Mouse (Mus musculus): ENCODE data around the gene Acot7. TPM values are rescaled to one million over a fixed set of nuclear protein-coding genes. Genes with fewer than 3 reads are reported as not detected.

The Acot7 gene
- polyA plus RNA-seq (2015; fragmentation: Illumina TruSeq; extraction: RNeasy Lipid Tissue Mini Kit (QIAGEN cat#74804); ENCODE audit: insufficient read depth, low replicate concordance) = 10.9 TPM

GRCm38 (mm10) chr4:152177537-152178343, at the start of gene Acot7:
Acot7 (plus strand) TSS chr4:152178134.

GRCm38 (mm10) chr4:152151966-152152544, 25.9 kb upstream of the Acot7 start, which contains the start of gene Espn:
Espn (minus strand) TSS chr4:152152371.

DNA sequence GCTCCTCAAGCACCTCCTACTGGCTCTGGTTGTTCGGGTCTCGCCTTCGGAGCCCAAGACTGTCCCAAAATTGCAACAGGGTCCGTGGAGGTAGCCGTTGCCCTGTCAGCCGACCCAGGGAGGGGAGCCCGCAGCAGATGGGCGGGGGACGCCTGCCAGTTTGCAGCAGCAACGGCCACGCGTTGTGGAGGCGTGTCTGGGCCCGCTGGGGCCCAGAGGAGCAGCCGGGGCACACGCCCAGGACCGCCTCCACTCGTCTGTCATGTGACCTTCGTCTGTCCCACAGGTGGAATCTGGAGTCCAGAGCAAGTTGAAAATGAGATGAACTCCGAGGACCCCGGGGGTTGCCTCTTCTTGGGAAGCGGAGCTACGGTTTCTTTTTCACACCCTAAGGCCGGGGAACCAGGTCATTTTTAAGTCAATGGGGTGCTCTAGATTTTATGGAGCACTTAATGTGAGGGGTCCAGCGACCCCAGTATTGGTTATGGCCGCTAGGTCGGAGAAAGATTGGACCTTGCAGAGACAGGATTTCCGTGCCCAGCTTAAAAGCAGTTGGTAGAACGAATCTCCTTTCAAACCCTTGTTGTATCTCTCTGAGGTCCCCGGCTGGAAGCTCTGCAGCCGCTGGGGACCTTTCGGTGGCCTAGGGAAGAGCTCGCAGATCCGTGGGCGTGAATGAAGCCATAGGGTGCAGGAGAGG, 19.2 kb upstream of the Acot7 start, which contains the start of gene Hes2:
Hes2 (plus strand) TSS at position 283 of the 700 bp plus-strand sequence.

GRCm38 (mm10) chr4:152273621-152274236, 95.8 kb downstream of the Acot7 start, which contains the start of gene Gpr153:
Gpr153 (plus strand) TSS chr4:152274232.

GRCm38 (mm10) chr4:152291562-152291961, 113.6 kb downstream of the Acot7 start, which contains the start of gene Hes3:
Hes3 (minus strand) TSS chr4:152291662.

DNA sequence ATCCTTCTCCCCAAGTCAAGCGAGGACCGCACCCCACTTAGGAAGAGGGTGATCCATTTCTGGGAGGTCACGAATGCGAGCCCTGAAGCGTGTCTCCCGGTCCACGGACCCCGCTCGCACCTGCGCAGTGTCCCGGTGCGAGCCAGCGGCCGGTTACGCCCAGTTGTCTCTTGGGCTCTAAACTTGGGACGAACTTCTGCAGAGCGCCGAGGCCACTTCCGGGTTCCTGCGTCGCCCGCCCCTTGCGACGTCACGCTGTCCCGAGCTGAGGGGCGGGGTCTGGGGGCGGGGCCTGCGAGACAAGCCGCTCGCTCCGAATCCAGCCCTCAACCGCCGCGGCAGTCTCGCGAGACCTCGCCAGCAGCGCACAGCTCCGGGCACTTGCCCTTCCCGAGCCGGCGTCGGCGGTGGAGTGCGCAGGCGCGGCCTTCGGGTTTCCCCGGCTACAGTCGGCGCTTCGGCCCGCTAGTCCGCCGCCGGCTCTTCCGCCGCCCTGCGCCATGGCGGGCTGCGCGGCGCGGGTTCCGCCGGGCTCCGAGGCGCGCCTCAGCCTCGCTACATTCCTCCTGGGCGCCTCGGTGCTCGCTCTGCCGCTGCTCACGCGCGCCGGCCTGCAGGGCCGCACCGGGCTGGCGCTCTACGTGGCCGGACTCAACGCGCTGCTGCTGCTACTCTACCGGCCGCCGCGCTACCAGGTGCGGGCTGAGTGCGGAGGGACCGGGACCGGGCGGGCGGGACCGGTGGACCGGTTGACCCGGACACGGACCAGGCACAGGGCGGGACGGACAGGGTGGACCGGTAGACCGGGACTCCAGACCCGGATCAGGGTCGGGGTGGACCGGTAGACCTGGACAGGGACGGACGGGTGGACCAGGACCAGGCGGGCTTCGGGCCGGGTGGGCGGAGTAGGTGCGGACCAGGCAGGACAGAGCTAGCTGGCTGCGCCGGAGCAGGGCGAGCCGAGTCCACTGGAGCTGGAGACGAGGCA, 119.2 kb downstream of the Acot7 start, which contains the start of gene Icmt:
Icmt (plus strand) TSS at position 354 of the 988 bp plus-strand sequence.

GRCm38 (mm10) chr4:152318517-152319234, 140.7 kb downstream of the Acot7 start, which contains the start of gene Rnf207:
Rnf207 (minus strand) TSS chr4:152318993.

Other genes starting within 250 kb of the Acot7 start
- 55.6 TPM for gene Dnajc11, start 244.4 kb upstream of the Acot7 start, polyA plus RNA-seq (2015; fragmentation: Illumina TruSeq; extraction: RNeasy Lipid Tissue Mini Kit (QIAGEN cat#74804); ENCODE audit: insufficient read depth, low replicate concordance)
- gene Thap3, start 189.1 kb upstream of the Acot7 start, polyA plus RNA-seq (2015; fragmentation: Illumina TruSeq; extraction: RNeasy Lipid Tissue Mini Kit (QIAGEN cat#74804); ENCODE audit: insufficient read depth, low replicate concordance) = 7.9 TPM
- 6.4 TPM for gene Phf13, start 181.9 kb upstream of the Acot7 start, polyA plus RNA-seq (2015; fragmentation: Illumina TruSeq; extraction: RNeasy Lipid Tissue Mini Kit (QIAGEN cat#74804); ENCODE audit: insufficient read depth, low replicate concordance)
- gene Klhl21, start 169.3 kb upstream of the Acot7 start, polyA plus RNA-seq (2015; fragmentation: Illumina TruSeq; extraction: RNeasy Lipid Tissue Mini Kit (QIAGEN cat#74804); ENCODE audit: insufficient read depth, low replicate concordance) = 7.9 TPM
- gene Zbtb48, start 150.5 kb upstream of the Acot7 start, polyA plus RNA-seq (2015; fragmentation: Illumina TruSeq; extraction: RNeasy Lipid Tissue Mini Kit (QIAGEN cat#74804); ENCODE audit: insufficient read depth, low replicate concordance) = 9.2 TPM
- not detected for gene Tas1r1, start 139.6 kb upstream of the Acot7 start, polyA plus RNA-seq (2015; fragmentation: Illumina TruSeq; extraction: RNeasy Lipid Tissue Mini Kit (QIAGEN cat#74804); ENCODE audit: insufficient read depth, low replicate concordance)
- gene Nol9, start 138.8 kb upstream of the Acot7 start, polyA plus RNA-seq (2015; fragmentation: Illumina TruSeq; extraction: RNeasy Lipid Tissue Mini Kit (QIAGEN cat#74804); ENCODE audit: insufficient read depth, low replicate concordance) = 29.8 TPM
- gene Plekhg5, start 105.6 kb upstream of the Acot7 start, polyA plus RNA-seq (2015; fragmentation: Illumina TruSeq; extraction: RNeasy Lipid Tissue Mini Kit (QIAGEN cat#74804); ENCODE audit: insufficient read depth, low replicate concordance) = 1.6 TPM
- 5.4 TPM for gene Tnfrsf25, start 62.2 kb upstream of the Acot7 start, polyA plus RNA-seq (2015; fragmentation: Illumina TruSeq; extraction: RNeasy Lipid Tissue Mini Kit (QIAGEN cat#74804); ENCODE audit: insufficient read depth, low replicate concordance)
- 0.79 TPM for gene Espn, start 25.8 kb upstream of the Acot7 start, polyA plus RNA-seq (2015; fragmentation: Illumina TruSeq; extraction: RNeasy Lipid Tissue Mini Kit (QIAGEN cat#74804); ENCODE audit: insufficient read depth, low replicate concordance)
- 0.08 TPM for gene Hes2, start 19.3 kb upstream of the Acot7 start, polyA plus RNA-seq (2015; fragmentation: Illumina TruSeq; extraction: RNeasy Lipid Tissue Mini Kit (QIAGEN cat#74804); ENCODE audit: insufficient read depth, low replicate concordance)
- 2.8 TPM for gene Gpr153, start 96.1 kb downstream of the Acot7 start, polyA plus RNA-seq (2015; fragmentation: Illumina TruSeq; extraction: RNeasy Lipid Tissue Mini Kit (QIAGEN cat#74804); ENCODE audit: insufficient read depth, low replicate concordance)
- gene Hes3, start 113.5 kb downstream of the Acot7 start, polyA plus RNA-seq (2015; fragmentation: Illumina TruSeq; extraction: RNeasy Lipid Tissue Mini Kit (QIAGEN cat#74804); ENCODE audit: insufficient read depth, low replicate concordance) = not detected
- gene Icmt, start 119.1 kb downstream of the Acot7 start, polyA plus RNA-seq (2015; fragmentation: Illumina TruSeq; extraction: RNeasy Lipid Tissue Mini Kit (QIAGEN cat#74804); ENCODE audit: insufficient read depth, low replicate concordance) = 19.9 TPM
- not detected for gene Rnf207, start 140.9 kb downstream of the Acot7 start, polyA plus RNA-seq (2015; fragmentation: Illumina TruSeq; extraction: RNeasy Lipid Tissue Mini Kit (QIAGEN cat#74804); ENCODE audit: insufficient read depth, low replicate concordance)
- gene Rpl22, start 147.6 kb downstream of the Acot7 start, polyA plus RNA-seq (2015; fragmentation: Illumina TruSeq; extraction: RNeasy Lipid Tissue Mini Kit (QIAGEN cat#74804); ENCODE audit: insufficient read depth, low replicate concordance) = 1,802 TPM
- gene Chd5, start 160.5 kb downstream of the Acot7 start, polyA plus RNA-seq (2015; fragmentation: Illumina TruSeq; extraction: RNeasy Lipid Tissue Mini Kit (QIAGEN cat#74804); ENCODE audit: insufficient read depth, low replicate concordance) = 0.06 TPM